Mouse (Mus musculus): ENCODE measurements at regions not wholly inside any gene's neighbourhood (a gene's known extent, or its start where the extent isn't known, plus 50 kb on each side); places are given as distances from the start of the nearest gene placed in this dataset.

- TF ChIP-seq CTCF (conservative IDR thresholded peaks at IDR 0.05; ENCODE audit: low read length) (no peak), POU5F1 (IDR thresholded peaks at IDR 0.05; ENCODE audit: borderline replicate concordance, low read length) (no peak), NANOG (IDR thresholded peaks at IDR 0.05; ENCODE audit: borderline replicate concordance, low read length) (no peak)
Measured at GRCm38 (mm10) chr1:22211795-22212194, 250.1 kb upstream of the Kcnq5 start.
